Mouse (Mus musculus): Measurements from ENCODE around the gene H2-DMa. TPM values are rescaled to one million over a fixed set of nuclear protein-coding genes. Genes with fewer than 3 reads are reported as not detected.

Gene H2-DMa
- polyA plus RNA-seq, 1 experiment from 2014 or later, result 5.3 TPM

DNA sequence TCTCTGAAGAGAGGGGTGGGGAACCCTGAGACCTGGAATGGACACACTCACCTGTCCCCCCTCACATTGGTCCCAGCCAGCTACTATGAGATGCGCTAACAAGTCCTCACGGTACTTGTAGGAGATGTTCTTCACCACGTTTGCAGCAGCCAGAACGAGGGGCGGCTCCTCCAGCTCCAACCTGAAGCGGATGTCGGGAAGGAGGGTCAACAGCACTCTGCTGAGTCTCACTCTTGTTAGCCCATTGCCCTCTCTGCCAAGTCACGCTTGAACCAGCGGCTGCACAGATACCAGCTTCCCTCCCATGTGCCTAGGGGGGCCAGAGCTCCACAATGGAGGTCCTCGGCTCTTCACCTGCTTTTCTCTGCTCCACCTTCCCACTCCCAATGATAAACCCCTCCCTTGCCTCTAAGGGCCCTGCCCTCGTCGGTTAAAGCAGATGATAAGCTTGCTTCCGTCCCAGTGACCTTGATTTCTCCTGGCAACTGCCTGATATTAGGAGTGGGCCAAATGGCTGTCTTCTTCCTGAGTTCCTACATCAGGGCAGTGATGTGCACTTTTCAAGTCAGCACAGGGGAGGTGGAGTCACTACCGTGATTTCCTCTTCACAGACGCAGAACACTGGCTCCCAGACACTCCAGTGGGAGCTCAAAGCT lies 64.4 kb downstream of the H2-DMa start:
- peaks cover 18% of the 10 kb centered on the region for H3K4me1 ChIP-seq
- DNase-seq (ENCODE audit: low spot score), result no peak
- H3K4me3 ChIP-seq, result no peak overlapping the region
- no peaks in the 10 kb centered on the region for H3K36me3 ChIP-seq
- peaks cover 57% of the 10 kb centered on the region for H3K27me3 ChIP-seq (ENCODE audit: low read depth, poor library complexity, severe bottlenecking)
- H3K27ac ChIP-seq, result no peak overlapping the region
- WGBS, result 75% methylated on average over 15 of the region's 15 CpGs
- H3K9me3 ChIP-seq (replicated peaks), result no peaks in the 10 kb centered on the region

- Histone ChIP-seq H3K36me3 (no peaks in the 10 kb centered on the region), H3K4me3 (no peak overlapping the region), H3K9me3 (replicated peaks) (no peaks in the 10 kb centered on the region), H3K27me3 (ENCODE audit: low read depth, poor library complexity, severe bottlenecking) (peaks cover 76% of the 10 kb centered on the region), H3K4me1 (peaks cover 18% of the 10 kb centered on the region), H3K27ac (no peak overlapping the region)
- no peak for DNase-seq (ENCODE audit: low spot score)
- 88% methylated on average over 9 of the region's 9 CpGs for WGBS
Observed at GRCm38 (mm10) chr17:34185526-34185925, 66.2 kb downstream of the H2-DMa start.

DNA sequence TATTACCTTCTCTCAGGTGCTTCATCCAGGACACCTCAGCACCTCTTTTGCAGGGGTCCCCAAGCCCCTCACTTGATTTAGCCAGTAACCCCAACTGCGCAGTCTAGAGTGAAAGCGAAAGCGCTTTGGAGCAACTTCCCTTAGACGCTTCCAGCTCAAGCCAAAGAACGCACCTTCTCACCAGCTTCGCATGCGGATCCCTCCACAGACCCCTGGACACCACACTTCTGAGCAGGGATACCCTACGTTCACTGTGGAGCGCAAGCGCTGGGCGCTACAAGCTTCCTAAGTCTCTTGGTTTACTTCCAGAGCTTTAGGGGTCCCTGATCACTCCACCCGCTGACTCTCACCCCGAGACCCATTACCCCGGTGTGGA lies 67.5 kb downstream of the H2-DMa start:
- H3K36me3 ChIP-seq, result no peaks in the 10 kb centered on the region
- no peak for DNase-seq (ENCODE audit: low spot score)
- peaks cover 89% of the 10 kb centered on the region for H3K27me3 ChIP-seq (ENCODE audit: low read depth, poor library complexity, severe bottlenecking)
- peak overlapping the region; percentile 50 for H3K27ac ChIP-seq
- H3K4me3 ChIP-seq, result peak overlapping the region; percentile 53
- no peaks in the 10 kb centered on the region for H3K9me3 ChIP-seq (replicated peaks)
- WGBS, result 4% methylated on average over 14 of the region's 14 CpGs
- peaks cover 18% of the 10 kb centered on the region for H3K4me1 ChIP-seq

GRCm38 (mm10) chr17:34187261-34187916 lies 68.0 kb downstream of the H2-DMa start, which contains the start of the genes Tap1 and Psmb9:
Gene Tap1, plus strand, starts transcription at chr17:34187553.
Gene Psmb9, minus strand, starts transcription at chr17:34187764.
- DNase-seq (ENCODE audit: low spot score), result peak; percentile 97
- H3K9me3 ChIP-seq (replicated peaks), result no peaks in the 10 kb centered on the region
- peaks cover 18% of the 10 kb centered on the region for H3K4me1 ChIP-seq
- peak within 1 kb of the TSS; percentile 53 for H3K4me3 ChIP-seq
- H3K27ac ChIP-seq, result peak within 1 kb of the TSS; percentile 50
- no peaks in the 10 kb centered on the region for H3K36me3 ChIP-seq
- peaks cover 94% of the 10 kb centered on the region for H3K27me3 ChIP-seq (ENCODE audit: low read depth, poor library complexity, severe bottlenecking)
- WGBS, result under 1% methylated on average over 46 of the region's 46 CpGs

DNA sequence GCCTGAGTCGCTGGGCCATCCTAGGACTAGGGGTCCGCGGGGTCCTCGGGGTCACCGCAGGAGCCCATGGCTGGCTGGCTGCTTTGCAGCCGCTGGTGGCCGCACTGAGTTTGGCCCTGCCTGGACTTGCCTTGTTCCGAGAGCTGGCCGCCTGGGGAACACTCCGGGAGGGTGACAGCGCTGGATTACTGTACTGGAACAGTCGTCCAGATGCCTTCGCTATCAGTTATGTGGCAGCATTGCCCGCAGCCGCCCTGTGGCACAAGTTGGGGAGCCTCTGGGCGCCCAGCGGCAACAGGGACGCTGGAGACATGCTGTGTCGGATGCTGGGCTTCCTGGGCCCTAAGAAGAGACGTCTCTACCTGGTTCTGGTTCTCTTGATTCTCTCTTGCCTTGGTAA lies 68.7 kb downstream of the H2-DMa start:
- WGBS, result 3% methylated on average over 20 of the region's 20 CpGs
- peak overlapping the region; percentile 50; the same call in 1 of the 2 replicates for H3K27ac ChIP-seq
- peaks cover 98% of the 10 kb centered on the region for H3K27me3 ChIP-seq (ENCODE audit: low read depth, poor library complexity, severe bottlenecking)
- H3K4me3 ChIP-seq, result peak overlapping the region; percentile 53
- H3K36me3 ChIP-seq, result no peaks in the 10 kb centered on the region
- H3K9me3 ChIP-seq (replicated peaks), result no peaks in the 10 kb centered on the region
- no peak for DNase-seq (ENCODE audit: low spot score)
- H3K4me1 ChIP-seq, result peaks cover 18% of the 10 kb centered on the region

Other genes with a start within 250 kb of the H2-DMa start
- not detected in 2 replicates for gene Gm7029, start 245.7 kb upstream of the H2-DMa start, polyA plus RNA-seq (2016; fragmentation: Nextera tagmentation; extraction: Ambion mirVana)
- gene Kifc1, start 228.9 kb upstream of the H2-DMa start, polyA plus RNA-seq (2016; fragmentation: Nextera tagmentation; extraction: Ambion mirVana), result 5.9 and 6.6 TPM in 2 replicates
- gene Platr17, start 214.4 kb upstream of the H2-DMa start, polyA plus RNA-seq (2016; fragmentation: Nextera tagmentation; extraction: Ambion mirVana), result 0.20 and 0.38 TPM in 2 replicates
- gene Daxx, start 210.1 kb upstream of the H2-DMa start, polyA plus RNA-seq (2016; fragmentation: Nextera tagmentation; extraction: Ambion mirVana), result 88.1 and 92.2 TPM in 2 replicates
- 9.2 and 16.0 TPM in 2 replicates for gene Tapbp, start 203.6 kb upstream of the H2-DMa start, polyA plus RNA-seq (2016; fragmentation: Nextera tagmentation; extraction: Ambion mirVana)
- gene Zbtb22, start 203.6 kb upstream of the H2-DMa start, polyA plus RNA-seq (2016; fragmentation: Nextera tagmentation; extraction: Ambion mirVana), result 20.2 and 23.2 TPM in 2 replicates
- 43.2 and 43.9 TPM in 2 replicates for gene Rgl2, start 190.0 kb upstream of the H2-DMa start, polyA plus RNA-seq (2016; fragmentation: Nextera tagmentation; extraction: Ambion mirVana)
- gene Pfdn6, start 179.2 kb upstream of the H2-DMa start, polyA plus RNA-seq (2016; fragmentation: Nextera tagmentation; extraction: Ambion mirVana), result 212 and 258 TPM in 2 replicates
- 61.7 and 78.2 TPM in 2 replicates for gene Wdr46, start 178.9 kb upstream of the H2-DMa start, polyA plus RNA-seq (2016; fragmentation: Nextera tagmentation; extraction: Ambion mirVana)
- gene B3galt4, start 168.1 kb upstream of the H2-DMa start, polyA plus RNA-seq (2016; fragmentation: Nextera tagmentation; extraction: Ambion mirVana), result 2.9 and 3.9 TPM in 2 replicates
- gene Vps52, start 163.7 kb upstream of the H2-DMa start, polyA plus RNA-seq (2016; fragmentation: Nextera tagmentation; extraction: Ambion mirVana), result 49.8 and 50.3 TPM in 2 replicates
- 1,605 and 1,760 TPM in 2 replicates for gene Rps18, start 163.5 kb upstream of the H2-DMa start, polyA plus RNA-seq (2016; fragmentation: Nextera tagmentation; extraction: Ambion mirVana)
- gene H2-K1, start 119.2 kb upstream of the H2-DMa start, polyA plus RNA-seq (2016; fragmentation: Nextera tagmentation; extraction: Ambion mirVana), result 2.9 and 4.7 TPM in 2 replicates
- 11.8 and 15.0 TPM in 2 replicates for gene Ring1, start 94.9 kb upstream of the H2-DMa start, polyA plus RNA-seq (2016; fragmentation: Nextera tagmentation; extraction: Ambion mirVana)
- 25.9 and 33.7 TPM in 2 replicates for gene H2-Ke6, start 91.5 kb upstream of the H2-DMa start, polyA plus RNA-seq (2016; fragmentation: Nextera tagmentation; extraction: Ambion mirVana)
- 196 TPM in 2 replicates for gene Slc39a7, start 87.9 kb upstream of the H2-DMa start, polyA plus RNA-seq (2016; fragmentation: Nextera tagmentation; extraction: Ambion mirVana)
- gene Rxrb, start 87.7 kb upstream of the H2-DMa start, polyA plus RNA-seq (2016; fragmentation: Nextera tagmentation; extraction: Ambion mirVana), result 49.9 and 51.0 TPM in 2 replicates
- gene Col11a2, start 80.1 kb upstream of the H2-DMa start, polyA plus RNA-seq (2016; fragmentation: Nextera tagmentation; extraction: Ambion mirVana), result 0.43 and 2.5 TPM in 2 replicates
- gene H2-Oa, start 27.2 kb upstream of the H2-DMa start, polyA plus RNA-seq (2016; fragmentation: Nextera tagmentation; extraction: Ambion mirVana), result 0.31 and 0.66 TPM in 2 replicates
- 140 and 145 TPM in 2 replicates for gene Brd2, start 3.1 kb downstream of the H2-DMa start, polyA plus RNA-seq (2016; fragmentation: Nextera tagmentation; extraction: Ambion mirVana)
- gene H2-DMb2, start 23.8 kb downstream of the H2-DMa start, polyA plus RNA-seq (2016; fragmentation: Nextera tagmentation; extraction: Ambion mirVana), result 0.18 and 0.40 TPM in 2 replicates
- 0.18 and 0.51 TPM in 2 replicates for gene H2-DMb1, start 33.5 kb downstream of the H2-DMa start, polyA plus RNA-seq (2016; fragmentation: Nextera tagmentation; extraction: Ambion mirVana)
- 1.6 and 3.2 TPM in 2 replicates for gene Tap1, start 68.0 kb downstream of the H2-DMa start, polyA plus RNA-seq (2016; fragmentation: Nextera tagmentation; extraction: Ambion mirVana)
- gene Psmb9, start 68.2 kb downstream of the H2-DMa start, polyA plus RNA-seq (2016; fragmentation: Nextera tagmentation; extraction: Ambion mirVana), result 0.78 and 1.1 TPM in 2 replicates
- 0.74 and 0.87 TPM in 2 replicates for gene Psmb8, start 78.2 kb downstream of the H2-DMa start, polyA plus RNA-seq (2016; fragmentation: Nextera tagmentation; extraction: Ambion mirVana)
- 0.49 and 0.61 TPM in 2 replicates for gene Tap2, start 84.0 kb downstream of the H2-DMa start, polyA plus RNA-seq (2016; fragmentation: Nextera tagmentation; extraction: Ambion mirVana)
- gene H2-Ob, start 119.4 kb downstream of the H2-DMa start, polyA plus RNA-seq (2016; fragmentation: Nextera tagmentation; extraction: Ambion mirVana), result not detected in 2 replicates
- 6.7 and 9.9 TPM in 2 replicates for gene H2-Ab1, start 138.1 kb downstream of the H2-DMa start, polyA plus RNA-seq (2016; fragmentation: Nextera tagmentation; extraction: Ambion mirVana)
- not detected in 2 replicates for gene H2-Aa, start 168.3 kb downstream of the H2-DMa start, polyA plus RNA-seq (2016; fragmentation: Nextera tagmentation; extraction: Ambion mirVana)
- 0.80 and 0.83 TPM in 2 replicates for gene H2-Eb1, start 186.3 kb downstream of the H2-DMa start, polyA plus RNA-seq (2016; fragmentation: Nextera tagmentation; extraction: Ambion mirVana)
- gene H2-Eb2, start 206.1 kb downstream of the H2-DMa start, polyA plus RNA-seq (2016; fragmentation: Nextera tagmentation; extraction: Ambion mirVana), result not detected in 2 replicates
- not detected in 2 replicates for gene Btnl2, start 235.3 kb downstream of the H2-DMa start, polyA plus RNA-seq (2016; fragmentation: Nextera tagmentation; extraction: Ambion mirVana)